Mouse (Mus musculus): ENCODE results near the gene Ndufa10.

DNA sequence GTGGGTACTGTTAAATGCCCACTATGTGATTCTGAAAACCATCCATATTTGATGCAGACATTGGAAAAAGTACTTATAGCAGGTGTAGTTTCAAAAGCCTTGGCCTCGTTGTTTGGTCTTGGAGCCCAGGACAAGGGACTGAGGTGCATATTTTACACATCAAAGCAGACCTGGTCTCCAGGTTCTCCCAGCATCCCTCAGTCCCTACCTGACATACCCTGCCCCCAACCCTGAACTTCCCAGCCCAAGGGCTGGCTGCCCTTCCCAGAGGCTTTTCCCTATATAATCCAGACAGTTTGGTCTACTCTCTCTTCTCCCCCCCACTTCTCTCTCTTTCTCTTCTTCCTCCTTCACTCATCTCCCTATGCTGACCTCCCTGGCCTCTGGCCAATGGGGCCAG, 42.7 kb downstream of the Ndufa10 start:
- TF ChIP-seq CTCF (IDR thresholded peaks at IDR 0.05; ENCODE audit: insufficient read depth, low read length): no peak
- no peak for TF ChIP-seq POLR2A (IDR thresholded peaks at IDR 0.05; ENCODE audit: borderline replicate concordance, extremely low read depth, low read depth, low read length)

Measured in lung, adult 2 months (tissue).